Comparison of ENCODE assay signal across 18 mouse cellular contexts in the genomic region with DNA sequence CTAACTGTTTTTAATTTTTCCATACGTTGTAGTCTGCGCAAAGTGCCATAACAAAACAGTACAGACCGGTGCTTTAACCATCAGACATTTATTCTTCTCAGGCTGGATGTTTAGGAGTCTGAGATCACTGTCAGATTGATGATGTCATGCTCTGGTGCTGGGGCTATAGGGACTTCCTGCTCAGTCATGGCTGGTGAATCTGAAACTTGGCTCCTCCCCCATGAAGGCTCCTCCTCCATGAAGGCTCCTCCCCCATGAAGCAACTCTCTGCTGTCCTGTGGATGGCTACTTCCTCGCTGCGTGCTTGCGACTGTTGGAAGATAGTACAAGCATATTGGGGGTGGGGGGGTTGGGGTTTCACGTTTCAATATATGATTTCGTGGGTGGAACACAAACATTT. TPM values are rescaled to one million over a fixed set of nuclear protein-coding genes. Genes with fewer than 3 reads are reported as not detected.
DNase-seq lines count a peak whose midpoint lies in the region; ATAC-seq and TF ChIP-seq lines count a peak whose summit lies in the region.
"Had no signal": no experiment of that assay in that cellular context is flagged by ENCODE, and none has a peak within 500 bp of the region (broad histone marks: within the 10 kb centered on the region; RNA-seq: fewer than 3 reads in every experiment).

No protein-coding gene starts in this region.

- ATAC-seq in liver, postnatal 0 days = peak; percentile 29; the same call in 1 of the 2 replicates
- peak; percentile 62 for ATAC-seq in erythroblast, adult 5-6 weeks (replicated peaks; ENCODE audit: low FRiP score, poor library complexity, severe bottlenecking)
- ATAC-seq in hindbrain, postnatal 0 days = no peak
- no peak for ATAC-seq in midbrain, embryonic 11.5 days (ENCODE audit: low FRiP score)
- ATAC-seq: intestine, embryonic 15.5 days; midbrain, embryonic 16.5 days had no signal

- 75% methylated on average over 8 of the region's 8 CpGs for WGBS in liver, postnatal 0 days (ENCODE audit: insufficient replicate concordance)
- WGBS in limb, embryonic 10.5 days = 87% methylated on average over 8 of the region's 8 CpGs
- WGBS in hindbrain, postnatal 0 days = 91% methylated on average over 8 of the region's 8 CpGs
- WGBS in midbrain, embryonic 11.5 days = 85% methylated on average over 8 of the region's 8 CpGs

- TF ChIP-seq CTCF in liver, postnatal 0 days (IDR thresholded peaks at IDR 0.05; ENCODE audit: low read depth) = no peak
- no peak for TF ChIP-seq CTCF in hindbrain, postnatal 0 days (IDR thresholded peaks at IDR 0.05; ENCODE audit: low read depth)

- no peaks in the 10 kb centered on the region for H3K36me3 ChIP-seq in liver, postnatal 0 days (replicated peaks; ENCODE audit: insufficient read depth, low read length)
- no peaks in the 10 kb centered on the region for H3K36me3 ChIP-seq in limb, embryonic 10.5 days
- no peaks in the 10 kb centered on the region for H3K36me3 ChIP-seq in hindbrain, postnatal 0 days (ENCODE audit: insufficient read depth, low read length)
- no peaks in the 10 kb centered on the region for H3K36me3 ChIP-seq in midbrain, embryonic 11.5 days (ENCODE audit: control insufficient read depth, insufficient read depth, low read length)
- H3K36me3 ChIP-seq: hindbrain, embryonic 10.5 days; intestine, embryonic 15.5 days; limb, embryonic 13.5 days had no signal

- H3K9me3 ChIP-seq in liver, postnatal 0 days (ENCODE audit: low read length) = no peaks in the 10 kb centered on the region
- H3K9me3 ChIP-seq in limb, embryonic 10.5 days (replicated peaks) = no peaks in the 10 kb centered on the region
- H3K9me3 ChIP-seq in hindbrain, postnatal 0 days (ENCODE audit: low read length) = no peaks in the 10 kb centered on the region
- no peaks in the 10 kb centered on the region for H3K9me3 ChIP-seq in midbrain, embryonic 11.5 days (ENCODE audit: control insufficient read depth, low read length)
- H3K9me3 ChIP-seq: hindbrain, embryonic 10.5 days; intestine, embryonic 15.5 days; limb, embryonic 13.5 days had no signal

- H3K4me3 ChIP-seq in liver, postnatal 0 days (ENCODE audit: low read depth, low read length) = no peak overlapping the region
- no peak overlapping the region for H3K4me3 ChIP-seq in limb, embryonic 10.5 days
- no peak overlapping the region for H3K4me3 ChIP-seq in hindbrain, postnatal 0 days (ENCODE audit: low read length)
- no peak overlapping the region for H3K4me3 ChIP-seq in midbrain, embryonic 11.5 days (ENCODE audit: low read depth, low read length)
- H3K4me3 ChIP-seq: heart, adult 2 months; hindbrain, embryonic 10.5 days; intestine, embryonic 15.5 days; limb, embryonic 13.5 days had no signal

- peaks cover 15% of the 10 kb centered on the region for H3K27me3 ChIP-seq in liver, postnatal 0 days (ENCODE audit: insufficient read depth, low read length)
- peaks cover 13% of the 10 kb centered on the region for H3K27me3 ChIP-seq in limb, embryonic 10.5 days (ENCODE audit: low read depth, poor library complexity, severe bottlenecking)
- no peaks in the 10 kb centered on the region for H3K27me3 ChIP-seq in hindbrain, postnatal 0 days (ENCODE audit: insufficient read depth, low read length)
- H3K27me3 ChIP-seq in midbrain, embryonic 11.5 days (ENCODE audit: control insufficient read depth, insufficient read depth, low read length) = peaks cover 9% of the 10 kb centered on the region

- no peak overlapping the region for H3K4me2 ChIP-seq in liver, postnatal 0 days (ENCODE audit: low read depth, low read length)
- no peak overlapping the region for H3K4me2 ChIP-seq in hindbrain, postnatal 0 days (ENCODE audit: low read depth, low read length)
- H3K4me2 ChIP-seq in midbrain, embryonic 11.5 days = no peak overlapping the region
- H3K4me2 ChIP-seq: intestine, embryonic 15.5 days; limb, embryonic 13.5 days had no signal

- DNase-seq in liver, postnatal 0 days = peak; percentile 40
- DNase-seq in liver = no peak
- DNase-seq in ES-CJ7 (ENCODE audit: low read depth, low spot score) = peak; percentile 44
- DNase-seq in limb, embryonic 10.5 days (ENCODE audit: low spot score) = no peak
- no peak for DNase-seq in hindbrain, postnatal 0 days (ENCODE audit: low spot score)
- no peak for DNase-seq in midbrain, embryonic 11.5 days (ENCODE audit: low spot score, missing footprints)
- DNase-seq: cerebellum, adult 18-20 months; cerebellum, postnatal 25 days; heart, adult 2 months; right cerebral cortex, postnatal 25 days; thymus, adult 2 months had no signal

- no peak for TF ChIP-seq EP300 in liver, postnatal 0 days (IDR thresholded peaks at IDR 0.05; ENCODE audit: low read depth)

- peaks cover 6% of the 10 kb centered on the region for H3K4me1 ChIP-seq in liver, postnatal 0 days (ENCODE audit: insufficient read depth)
- peaks cover 10% of the 10 kb centered on the region for H3K4me1 ChIP-seq in limb, embryonic 10.5 days
- no peaks in the 10 kb centered on the region for H3K4me1 ChIP-seq in hindbrain, postnatal 0 days (ENCODE audit: insufficient read depth, low read length)
- H3K4me1 ChIP-seq in midbrain, embryonic 11.5 days (ENCODE audit: control insufficient read depth, insufficient read depth, low read length) = peaks cover 6% of the 10 kb centered on the region; the same call in 1 of the 2 replicates

- H3K27ac ChIP-seq in liver, postnatal 0 days (ENCODE audit: low read depth) = no peak overlapping the region
- H3K27ac ChIP-seq in limb, embryonic 10.5 days = no peak overlapping the region
- no peak overlapping the region for H3K27ac ChIP-seq in hindbrain, postnatal 0 days
- H3K27ac ChIP-seq in midbrain, embryonic 11.5 days (ENCODE audit: low read depth, low read length) = no peak overlapping the region
- H3K27ac ChIP-seq: heart, adult 2 months; hindbrain, embryonic 10.5 days; intestine, embryonic 15.5 days; limb, embryonic 13.5 days; liver, embryonic 14.5 days; macrophage had no signal

- no peak overlapping the region for H3K9ac ChIP-seq in liver, postnatal 0 days (replicated peaks)
- no peak overlapping the region for H3K9ac ChIP-seq in hindbrain, postnatal 0 days (replicated peaks; ENCODE audit: low read length)
- no peak overlapping the region for H3K9ac ChIP-seq in midbrain, embryonic 11.5 days (ENCODE audit: low read length)
- H3K9ac ChIP-seq: intestine, embryonic 15.5 days; limb, embryonic 13.5 days; liver, embryonic 14.5 days had no signal

RNA-seq across cellular contexts. Expression of gene Ebf1, which starts 10.2 kb away (rescaled TPM):
- polyA plus RNA-seq in liver, postnatal 0 days (2015; fragmentation: Nextera tagmentation; extraction: Ambion mirVana) = 4.6 and 5.0 TPM in 2 replicates
- total RNA-seq in erythroblast, adult 5-6 weeks (2015; ENCODE audit: low replicate concordance) = not detected in 2 replicates
- 0.68 TPM in 1 of 2 replicates, not detected in the other for total RNA-seq in erythroblast, adult 5-6 weeks (2017; ENCODE audit: low replicate concordance)
- polyA plus RNA-seq in limb, embryonic 10.5 days (2016; fragmentation: Nextera tagmentation; extraction: Ambion mirVana) = 7.4 and 23.8 TPM in 2 replicates
- 58.6 and 67.1 TPM in 2 replicates for total RNA-seq in hindbrain, postnatal 0 days (2014; rRNA removed)
- 71.7 and 77.7 TPM in 2 replicates for polyA plus RNA-seq in hindbrain, postnatal 0 days (2015; fragmentation: Nextera tagmentation; extraction: Ambion mirVana)
- 73.8 and 79.2 TPM in 2 replicates for polyA plus RNA-seq in midbrain, embryonic 11.5 days (2014; fragmentation: Nextera tagmentation; extraction: Ambion mirVana)

Comparison
In these comparisons a context has a peak if more than half of its experiments do, and no peak if none do; other contexts are left out.
1. DNase-seq: peak in liver, postnatal 0 days (single experiment) and ES-CJ7 (single experiment); none in liver (single experiment), limb, embryonic 10.5 days (single experiment), hindbrain, postnatal 0 days (single experiment) and midbrain, embryonic 11.5 days (single experiment).
2. ATAC-seq: peak in liver, postnatal 0 days (single experiment) and erythroblast, adult 5-6 weeks (single experiment); none in hindbrain, postnatal 0 days (single experiment) and midbrain, embryonic 11.5 days (single experiment).